Mouse (Mus musculus): ENCODE measurements around the gene Gm42791.
A peak's percentile ranks its signal among the peaks of the same experiment; 100 is the strongest.

DNA sequence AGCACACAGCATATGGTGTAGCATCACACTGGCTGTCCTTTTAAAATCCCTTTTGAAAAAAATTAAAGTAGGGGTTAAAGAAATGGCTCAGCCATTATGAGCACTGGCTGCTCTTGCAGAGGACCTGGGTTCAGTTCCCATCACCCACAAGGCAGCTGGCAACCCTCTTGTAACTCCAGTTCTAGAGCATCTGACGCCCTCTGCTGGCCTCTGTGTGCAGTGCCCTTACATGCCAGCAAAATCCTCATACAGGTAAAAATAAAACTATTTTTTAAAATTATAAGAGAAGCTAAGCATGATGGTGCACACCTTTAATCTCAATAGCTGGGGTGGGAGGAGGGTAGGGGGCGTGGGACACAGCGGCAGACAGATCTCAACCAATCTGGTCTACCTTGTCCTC, 42.0 kb upstream of the Gm42791 start:
- TF ChIP-seq CTCF (IDR thresholded peaks at IDR 0.05; ENCODE audit: low read depth, low read length): peak; percentile 28; the same call in 1 of the 2 replicates
- no peak for TF ChIP-seq POLR2A (IDR thresholded peaks at IDR 0.05; ENCODE audit: extremely low read depth, insufficient read depth, low read length)

All from liver, adult 2 months (tissue).